Mouse (Mus musculus) embryonic facial prominence, embryonic 14.5 days (tissue): ENCODE results near the gene Mapk12. TPM values are rescaled to one million over a fixed set of nuclear protein-coding genes. Genes with fewer than 3 reads are reported as not detected.
A peak's percentile ranks its signal among the peaks of the same experiment; 100 is the strongest.

Experiments used
- ATAC-seq: fragments of 200-750 bp; cut with Nextera tagmentation; 2 replicates; pipeline ENCODE4 v1.8.0; 2017; ENCODE audit warnings: low read depth, moderate number of reproducible peaks, moderate TSS enrichment
- DNase-seq: peaks from one replicate; pipeline ENCODE4 v3.0.0-alpha.2; 2015; ENCODE audit warnings: low spot score
- H3K27ac ChIP-seq: fragments of 300-500 bp; sonication (generic); replicated peaks from 2 replicates; pipeline ENCODE4 v1.5.1; 2014; ENCODE audit warnings: low read depth, mild to moderate bottlenecking, low read length, moderate library complexity
- H3K27me3 ChIP-seq: fragments of 300-500 bp; sonication (generic); replicated peaks from 2 replicates; pipeline ENCODE4 v1.6.1; 2014; ENCODE audit warnings: low read length; ENCODE audit not compliant: control insufficient read depth, insufficient read depth
- H3K36me3 ChIP-seq: fragments of 300-500 bp; sonication (generic); 2 replicates; pipeline ENCODE4 v1.6.1; 2014; ENCODE audit warnings: low read length, mixed read lengths; ENCODE audit not compliant: control insufficient read depth, insufficient read depth
- H3K4me1 ChIP-seq: fragments of 300-500 bp; sonication (generic); 2 replicates; pipeline ENCODE4 v1.6.1; 2014; ENCODE audit warnings: antibody characterized with exemption, low read length; ENCODE audit not compliant: control insufficient read depth, insufficient read depth
- H3K4me2 ChIP-seq: fragments of 300-500 bp; sonication (generic); 2 replicates; pipeline ENCODE4 v1.6.1; 2014; ENCODE audit warnings: low read depth, mild to moderate bottlenecking, low read length, moderate library complexity, mixed read lengths
- H3K4me3 ChIP-seq: fragments of 300-500 bp; sonication (generic); 2 replicates; pipeline ENCODE4 v1.5.1; 2014; ENCODE audit warnings: low read depth, mild to moderate bottlenecking, low read length
- H3K9ac ChIP-seq: fragments of 300-500 bp; sonication (generic); 2 replicates; pipeline ENCODE4 v1.6.1; 2014; ENCODE audit warnings: low read depth, mild to moderate bottlenecking, low read length, moderate library complexity, mixed read lengths
- H3K9me3 ChIP-seq: fragments of 300-500 bp; sonication (generic); 2 replicates; pipeline ENCODE4 v1.6.1; 2016; ENCODE audit warnings: low read length; ENCODE audit not compliant: control insufficient read depth
- WGBS: fragments of 180-500 bp; shearing (Covaris S2); extraction: QIAGEN DNeasy Blood & Tissue Kit; methylation state at CpG from one replicate; pipeline ENCODE4 v1.1.7; 2014; 5-methylcytosine and 5-hydroxymethylcytosine counted together
- polyA plus RNA-seq: library from polyadenylated mRNA; unstranded; fragments of >200 nt; fragmentation: Nextera tagmentation; extraction: Ambion mirVana; gene quantifications from 2 replicates; pipeline ENCODE4 v1.2.1, GENCODE M21; 2014

Gene Mapk12
- polyA plus RNA-seq, 1 experiment from 2014 or later: 14.2 TPM

DNA sequence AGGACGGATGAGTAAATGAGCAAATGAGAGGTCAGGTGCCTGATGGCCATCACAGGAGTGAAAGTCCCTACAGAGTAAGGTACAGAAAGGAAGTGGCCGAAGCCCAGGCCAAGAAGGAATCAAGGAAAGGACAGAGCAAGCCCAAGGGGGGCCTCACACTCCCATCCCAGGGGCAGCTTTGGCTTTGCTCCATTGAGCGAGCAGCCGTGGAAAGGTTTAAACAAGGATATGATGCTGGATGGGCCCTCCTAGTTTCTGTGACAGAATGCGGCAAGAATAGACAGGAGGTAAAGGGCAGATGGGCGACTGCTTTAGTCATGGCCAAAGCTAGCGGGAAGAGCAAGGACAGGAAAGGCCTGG lies 2.5 kb downstream of the Mapk12 start:
- Histone ChIP-seq H3K9ac (no peak overlapping the region), H3K4me2 (no peak overlapping the region), H3K4me1 (peaks cover 7% of the 10 kb centered on the region; the same call in 1 of the 2 replicates), H3K4me3 (no peak overlapping the region), H3K27me3 (peaks cover 45% of the 10 kb centered on the region), H3K36me3 (no peaks in the 10 kb centered on the region), H3K27ac (no peak overlapping the region), H3K9me3 (no peaks in the 10 kb centered on the region)
- WGBS: 89% methylated on average over 7 of the region's 7 CpGs
- ATAC-seq (no peak), DNase-seq (no peak)

DNA sequence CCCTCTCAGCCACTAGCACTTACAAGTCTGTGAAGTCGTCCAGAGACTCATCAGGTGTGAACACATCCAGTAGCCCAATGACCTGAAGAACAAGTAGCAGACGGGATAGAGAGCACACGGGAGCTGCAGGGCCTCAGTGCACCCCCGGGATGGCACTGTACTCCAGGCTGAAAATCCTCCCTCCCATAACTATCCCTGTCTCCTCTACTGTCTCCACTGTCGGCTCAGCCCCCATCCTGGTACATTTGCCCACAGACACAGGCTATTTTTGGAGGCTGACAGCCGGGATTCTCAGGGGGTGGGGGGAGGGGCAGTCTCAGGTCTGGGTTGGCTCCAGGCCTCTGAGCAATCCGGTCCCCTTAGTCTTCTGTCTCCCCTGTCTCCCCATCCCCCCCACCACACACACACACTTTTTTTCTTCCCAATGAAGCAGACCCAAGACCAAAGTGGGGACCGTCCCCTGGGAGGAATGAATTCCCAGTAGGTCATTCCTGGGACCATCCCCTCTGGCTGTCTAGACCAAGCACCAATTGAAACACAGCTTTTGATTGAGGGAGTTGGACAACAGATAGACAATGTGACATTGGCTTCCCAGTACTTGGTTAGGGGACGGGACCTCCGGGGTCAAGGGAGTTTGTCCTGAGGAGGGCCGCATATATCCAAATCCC lies 3.0 kb downstream of the Mapk12 start:
- Histone ChIP-seq H3K4me3 (no peak overlapping the region), H3K4me1 (peaks cover 7% of the 10 kb centered on the region; the same call in 1 of the 2 replicates), H3K9me3 (no peaks in the 10 kb centered on the region), H3K4me2 (no peak overlapping the region), H3K9ac (no peak overlapping the region), H3K27ac (no peak overlapping the region), H3K27me3 (peaks cover 41% of the 10 kb centered on the region), H3K36me3 (no peaks in the 10 kb centered on the region)
- DNase-seq (no peak), ATAC-seq (no peak)
- 57% methylated on average over 11 of the region's 11 CpGs for WGBS

DNA sequence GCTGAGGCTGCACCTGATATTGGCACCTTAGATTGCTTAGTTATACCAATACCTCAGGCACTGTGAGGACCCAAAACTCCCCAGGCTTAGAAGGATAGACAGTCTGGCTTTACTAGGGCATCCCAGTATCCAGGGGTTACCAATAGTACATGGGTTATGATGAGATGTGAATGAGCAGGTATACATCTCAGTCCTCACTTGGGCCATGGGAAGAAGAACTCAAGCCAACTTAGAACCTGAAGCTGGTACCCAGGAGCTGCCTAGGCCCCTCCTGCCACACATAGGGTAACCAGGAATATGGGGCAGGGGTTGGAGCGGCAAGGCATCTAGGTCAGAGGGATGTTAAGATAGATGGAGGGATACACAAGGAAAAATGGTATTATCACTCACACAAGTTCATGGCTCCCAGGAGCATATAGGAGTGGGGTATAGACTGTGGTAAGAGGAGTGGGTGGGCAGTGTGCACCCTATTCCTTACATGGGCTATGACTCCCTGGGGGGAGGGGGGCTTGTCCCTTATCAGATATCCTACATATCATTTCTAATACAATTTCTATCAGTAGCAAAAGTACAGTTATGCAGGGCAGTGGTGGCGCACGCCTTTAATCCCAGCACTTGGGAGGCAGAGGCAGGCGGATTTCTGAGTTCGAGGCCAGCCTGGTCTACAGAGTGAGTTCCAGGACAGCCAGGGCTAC lies 3.9 kb downstream of the Mapk12 start:
- DNase-seq: no peak
- Histone ChIP-seq H3K4me2 (no peak overlapping the region), H3K27ac (no peak overlapping the region), H3K36me3 (no peaks in the 10 kb centered on the region), H3K4me1 (peaks cover 7% of the 10 kb centered on the region; the same call in 1 of the 2 replicates), H3K4me3 (no peak overlapping the region), H3K27me3 (peaks cover 32% of the 10 kb centered on the region), H3K9me3 (no peaks in the 10 kb centered on the region), H3K9ac (no peak overlapping the region)
- ATAC-seq: no peak
- WGBS: 92% methylated on average over 5 of the region's 5 CpGs

DNA sequence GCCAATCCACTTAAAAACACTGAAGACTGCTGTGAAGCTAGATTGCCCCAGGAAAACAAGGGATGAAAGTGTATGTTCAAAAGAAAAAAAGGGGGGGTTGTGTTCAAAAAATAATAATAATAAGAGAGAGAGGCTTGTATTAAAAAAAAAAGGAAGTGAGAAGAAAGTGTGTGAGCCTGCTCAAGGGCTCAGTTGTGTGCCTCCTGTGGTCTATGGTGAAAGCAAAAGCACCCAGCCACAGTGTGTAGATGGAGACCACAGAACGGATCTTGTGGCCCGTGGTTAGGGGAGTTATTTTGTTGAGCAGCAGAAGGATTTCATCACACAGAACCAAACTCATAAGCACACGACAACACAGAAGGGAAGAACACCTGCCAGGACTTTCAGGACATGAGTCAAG lies 9.2 kb downstream of the Mapk12 start:
- Histone ChIP-seq H3K27me3 (no peaks in the 10 kb centered on the region), H3K9ac (no peak overlapping the region), H3K4me3 (no peak overlapping the region), H3K36me3 (no peaks in the 10 kb centered on the region), H3K4me2 (no peak overlapping the region), H3K4me1 (peaks cover 13% of the 10 kb centered on the region; the same call in 1 of the 2 replicates), H3K9me3 (no peaks in the 10 kb centered on the region), H3K27ac (no peak overlapping the region)
- DNase-seq: no peak
- WGBS: 89% methylated on average over 3 of the region's 3 CpGs
- ATAC-seq: no peak

DNA sequence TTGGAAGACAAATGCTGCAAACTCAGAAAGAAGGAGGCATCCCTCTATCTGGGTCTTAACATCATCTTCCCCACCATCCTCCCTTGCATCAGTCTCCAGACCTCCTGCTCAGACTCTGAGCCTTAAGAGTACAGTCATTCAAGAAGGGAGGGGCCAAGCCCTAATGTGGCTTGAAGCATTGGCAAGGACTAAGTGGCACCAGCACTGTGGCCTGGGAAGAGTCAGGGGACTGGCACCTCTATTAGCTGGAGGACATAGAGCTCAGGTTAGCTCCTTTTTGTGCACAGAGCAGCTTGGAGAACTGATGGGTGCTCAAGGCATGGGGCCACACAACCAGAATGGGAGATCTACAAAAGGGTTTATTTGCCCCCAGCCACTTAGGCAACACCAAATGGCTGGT lies 10.3 kb downstream of the Mapk12 start:
- H3K4me1 ChIP-seq: peaks cover 13% of the 10 kb centered on the region; the same call in 1 of the 2 replicates
- H3K9ac ChIP-seq: no peak overlapping the region
- DNase-seq (no peak), ATAC-seq (no peak)
- no peaks in the 10 kb centered on the region for H3K27me3 ChIP-seq
- H3K27ac ChIP-seq: no peak overlapping the region
- H3K36me3 ChIP-seq: peaks cover 6% of the 10 kb centered on the region
- H3K4me3 ChIP-seq: no peak overlapping the region
- H3K9me3 ChIP-seq: no peaks in the 10 kb centered on the region
- no peak overlapping the region for H3K4me2 ChIP-seq

DNA sequence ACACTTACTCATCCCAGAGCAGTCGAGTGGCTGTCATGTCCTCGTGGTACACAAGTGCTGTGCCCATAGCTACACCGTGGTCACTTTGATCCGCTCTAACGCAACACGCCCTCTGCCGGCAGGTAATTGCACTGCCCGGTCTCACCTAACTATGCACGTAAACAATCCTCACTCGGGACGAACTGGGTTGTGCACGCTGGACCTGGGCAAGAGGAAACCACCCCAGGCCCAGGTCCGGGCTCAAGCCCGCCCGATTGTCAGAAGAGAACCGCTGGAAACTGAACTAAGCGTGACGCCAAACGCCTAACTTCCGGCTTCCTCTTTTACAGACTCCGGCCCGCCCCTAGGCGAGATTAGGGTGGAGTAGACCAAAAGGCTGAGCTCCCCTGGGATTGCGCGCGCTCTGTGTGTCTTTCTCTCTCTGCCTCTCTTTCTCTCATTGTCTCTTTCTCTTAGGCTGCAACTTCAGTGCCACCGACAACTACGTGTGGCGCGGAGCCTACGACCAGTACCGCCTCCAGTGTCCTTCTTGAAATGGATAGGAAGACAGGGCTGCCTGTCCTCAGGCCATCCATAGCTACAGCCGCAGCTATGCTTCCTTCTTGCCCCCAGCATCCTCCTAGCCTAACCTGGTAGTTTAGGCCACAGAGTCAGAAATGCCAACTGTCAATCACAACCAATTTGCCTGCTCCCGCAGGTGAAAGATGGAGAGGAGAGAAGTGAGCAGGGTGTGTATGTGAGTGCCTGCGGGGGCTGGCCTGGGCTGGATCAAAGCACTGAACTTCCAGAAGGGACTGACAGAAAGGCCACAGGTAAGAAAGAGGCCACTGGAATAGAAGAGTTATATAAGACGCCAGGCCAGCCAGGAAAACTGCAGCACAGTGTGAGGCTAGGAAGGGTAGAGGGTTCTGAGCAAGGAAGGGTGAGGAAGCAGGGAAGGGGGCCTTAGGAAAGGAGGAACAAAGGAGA lies 11.8 kb downstream of the Mapk12 start, which contains the start of gene Hdac10:
Hdac10 (minus strand) TSS at position 319 of the 969 bp plus-strand sequence.
- H3K9ac ChIP-seq: peak within 1 kb of the TSS; percentile 73
- H3K27ac ChIP-seq: peak within 1 kb of the TSS; percentile 73
- H3K9me3 ChIP-seq: no peaks in the 10 kb centered on the region
- 4% methylated on average over 32 of the region's 36 CpGs for WGBS
- H3K4me1 ChIP-seq: peaks cover 16% of the 10 kb centered on the region
- peak within 1 kb of the TSS; percentile 88 for H3K4me2 ChIP-seq
- peaks cover 17% of the 10 kb centered on the region for H3K36me3 ChIP-seq
- peak within 1 kb of the TSS; percentile 59 for H3K4me3 ChIP-seq
- H3K27me3 ChIP-seq: no peaks in the 10 kb centered on the region
- ATAC-seq: peak; percentile 90
- peak; percentile 93 for DNase-seq

DNA sequence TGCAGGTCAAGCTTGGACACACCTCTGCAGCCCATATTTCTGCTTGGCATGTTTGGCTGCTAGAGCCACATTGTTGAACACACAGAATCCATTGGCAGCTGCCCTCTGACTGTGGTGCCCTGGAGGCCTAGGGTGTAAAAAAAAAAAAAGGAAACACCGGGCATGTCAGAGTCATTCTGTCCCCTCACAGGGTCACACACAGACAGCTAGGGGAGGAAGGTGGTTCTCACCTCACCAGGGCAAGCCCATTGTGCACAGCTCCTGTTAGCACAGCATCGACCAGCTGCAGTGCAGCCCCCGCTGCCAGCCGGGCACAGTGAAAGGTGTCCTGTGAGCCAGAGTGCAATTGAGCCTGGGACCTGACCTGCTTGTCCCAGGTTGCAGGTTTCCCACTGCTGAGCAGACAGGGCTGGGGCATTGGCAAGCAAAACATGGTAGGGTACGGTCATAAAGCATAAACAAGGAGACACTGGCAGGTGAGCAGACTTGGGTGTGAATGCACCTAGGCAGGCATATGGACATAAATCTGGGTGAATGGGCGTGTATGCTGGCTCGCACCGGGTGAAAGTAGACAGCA lies 13.1 kb downstream of the Mapk12 start:
- Histone ChIP-seq H3K27ac (no peak overlapping the region), H3K27me3 (no peaks in the 10 kb centered on the region), H3K4me2 (peak overlapping the region; percentile 88), H3K4me1 (peaks cover 19% of the 10 kb centered on the region), H3K9me3 (no peaks in the 10 kb centered on the region), H3K9ac (peak overlapping the region; percentile 73), H3K36me3 (peaks cover 17% of the 10 kb centered on the region), H3K4me3 (peak overlapping the region; percentile 59)
- WGBS: 96% methylated on average over 8 of the region's 8 CpGs
- DNase-seq: no peak
- no peak for ATAC-seq

DNA sequence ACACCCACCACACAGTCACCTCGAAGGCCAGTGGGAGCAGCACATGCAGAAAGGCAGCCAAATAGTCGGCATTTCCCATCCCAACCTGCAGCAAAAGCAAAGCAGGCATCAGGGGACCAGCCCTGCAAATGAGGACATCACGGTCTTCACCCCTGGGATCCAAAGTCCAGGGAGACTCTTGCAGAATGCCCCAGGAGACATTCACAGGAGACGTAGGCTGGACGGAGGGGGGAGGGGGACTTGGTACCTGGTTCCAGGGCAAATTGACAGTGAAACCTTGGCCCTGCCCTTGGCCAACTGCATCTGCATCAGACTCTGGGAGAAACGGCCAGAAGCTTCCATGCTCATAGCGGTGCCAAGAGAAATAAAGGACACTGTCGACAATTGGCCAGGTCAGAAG lies 13.9 kb downstream of the Mapk12 start:
- 81% methylated on average over 8 of the region's 8 CpGs for WGBS

More for the DNA sequence above, 13.9 kb downstream of the Mapk12 start:
- Histone ChIP-seq H3K9ac (no peak overlapping the region), H3K4me3 (no peak overlapping the region), H3K4me2 (no peak overlapping the region), H3K4me1 (peaks cover 27% of the 10 kb centered on the region), H3K27me3 (no peaks in the 10 kb centered on the region), H3K27ac (no peak overlapping the region), H3K36me3 (peaks cover 17% of the 10 kb centered on the region), H3K9me3 (no peaks in the 10 kb centered on the region)
- DNase-seq (no peak), ATAC-seq (no peak)
